Mouse (Mus musculus) forelimb bud, embryonic 11.5 days (tissue): ENCODE data around the gene Pnp.
"Not testable (repeated sequence)": the region's sequence is repeated elsewhere in the genome, so short reads cannot be mapped to it uniquely, and the experiment has no call there.

ENCODE experiments used
- DNase-seq: peaks from one replicate; pipeline ENCODE4 v3.0.0-alpha.2; 2012; ENCODE audit warnings: low read depth, low spot score

The Pnp gene

DNA sequence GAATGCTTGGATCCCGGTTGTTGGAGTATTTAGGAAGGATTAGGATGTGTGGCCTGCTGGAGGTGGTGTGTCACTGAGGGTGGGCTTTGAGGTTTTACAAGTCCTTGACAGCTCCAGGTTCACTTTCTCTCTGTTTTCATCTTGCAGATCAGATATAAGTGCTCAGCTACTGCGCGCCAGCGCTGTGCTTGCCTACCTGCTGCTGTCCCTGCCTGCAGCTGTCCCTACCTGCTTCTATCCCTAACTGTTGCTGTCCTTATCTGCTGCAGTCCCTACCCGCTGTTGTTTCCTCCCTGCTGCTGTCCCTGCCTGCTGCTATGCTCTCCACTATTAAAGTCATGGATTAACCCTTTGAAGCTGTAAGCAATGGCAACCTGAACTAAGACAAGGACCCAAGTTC, 44.1 kb downstream of the Pnp start:
- no peak for DNase-seq

DNA sequence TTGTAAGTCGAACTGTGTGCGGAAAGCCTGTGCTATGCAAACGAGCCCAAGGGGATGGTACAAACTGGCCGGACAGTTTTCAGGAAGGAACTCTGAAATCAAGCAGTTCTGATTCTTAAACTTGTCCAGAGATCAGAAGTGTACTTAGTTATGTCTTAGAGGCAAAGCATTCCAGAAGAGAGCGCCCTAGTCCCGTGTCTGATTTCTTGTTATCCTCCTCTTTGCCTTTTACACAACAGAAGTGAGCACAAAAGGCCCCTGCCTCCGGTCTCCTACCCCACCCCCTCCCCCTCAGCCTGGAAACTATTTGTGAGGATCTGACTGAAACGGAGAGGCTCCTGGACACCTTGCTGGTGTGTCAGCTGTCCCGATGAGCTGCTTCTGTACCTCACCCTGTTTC, 45.8 kb downstream of the Pnp start:
- DNase-seq: no peak

DNA sequence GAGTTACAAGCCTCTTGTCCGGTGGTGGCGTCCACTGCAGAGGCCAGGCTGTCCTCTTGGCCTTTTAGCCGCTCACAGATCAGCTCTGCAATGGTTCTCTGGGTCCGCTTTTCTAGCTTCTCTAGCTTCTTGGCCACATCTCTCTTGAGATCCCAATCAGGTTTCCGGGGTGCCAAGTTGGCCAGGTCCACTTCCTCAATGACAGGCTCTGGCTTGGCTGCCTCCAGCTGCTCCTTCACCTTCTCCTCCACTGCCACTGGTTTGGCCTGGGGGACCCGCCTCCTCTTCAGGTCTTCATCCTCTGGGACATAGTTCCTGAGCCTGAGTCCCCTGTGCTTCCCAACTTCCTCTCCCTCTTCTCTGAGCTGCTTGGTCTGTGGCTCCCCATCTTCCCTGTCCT, 47.6 kb downstream of the Pnp start:
- DNase-seq: not testable (repeated sequence)

DNA sequence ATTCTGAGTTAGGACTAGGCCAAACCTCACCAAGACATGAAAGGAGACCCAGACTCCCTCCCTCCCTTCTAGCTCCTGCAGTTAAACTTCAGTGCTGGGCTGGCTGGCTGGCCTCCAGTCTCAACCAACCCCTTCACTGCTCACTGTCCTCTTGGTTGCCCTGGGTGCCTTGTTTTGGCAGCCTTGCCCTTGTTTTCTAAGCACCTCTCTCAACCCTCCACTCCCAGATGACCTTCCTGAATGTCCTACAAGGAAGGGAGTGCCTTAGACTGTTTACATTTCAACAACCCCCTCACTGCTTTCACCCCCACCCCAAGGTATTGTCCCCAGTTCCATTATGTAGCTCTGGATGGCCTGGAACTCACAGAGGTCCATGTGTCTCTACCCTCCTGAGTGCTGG, 48.7 kb downstream of the Pnp start:
- DNase-seq: no peak

DNA sequence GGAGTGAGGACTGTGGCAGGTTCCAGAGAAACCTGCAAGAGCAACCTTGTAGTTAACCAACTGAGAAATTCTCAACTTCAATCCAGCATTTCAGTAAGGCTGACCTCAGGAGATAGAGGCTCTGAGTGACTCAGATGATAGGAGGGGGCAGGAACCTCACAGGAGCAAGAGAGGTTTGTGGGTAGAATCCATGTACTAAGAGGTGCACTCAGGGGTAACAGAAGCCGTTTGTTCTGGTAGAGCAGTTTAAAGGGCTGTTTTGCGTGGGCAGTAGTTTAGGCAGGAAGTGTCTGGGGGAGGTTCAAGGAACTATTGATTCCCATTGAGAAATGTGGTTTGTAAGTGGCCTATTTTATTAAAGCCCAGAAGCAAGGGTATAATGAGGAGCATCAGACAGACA, 50.3 kb downstream of the Pnp start:
- no peak for DNase-seq

DNA sequence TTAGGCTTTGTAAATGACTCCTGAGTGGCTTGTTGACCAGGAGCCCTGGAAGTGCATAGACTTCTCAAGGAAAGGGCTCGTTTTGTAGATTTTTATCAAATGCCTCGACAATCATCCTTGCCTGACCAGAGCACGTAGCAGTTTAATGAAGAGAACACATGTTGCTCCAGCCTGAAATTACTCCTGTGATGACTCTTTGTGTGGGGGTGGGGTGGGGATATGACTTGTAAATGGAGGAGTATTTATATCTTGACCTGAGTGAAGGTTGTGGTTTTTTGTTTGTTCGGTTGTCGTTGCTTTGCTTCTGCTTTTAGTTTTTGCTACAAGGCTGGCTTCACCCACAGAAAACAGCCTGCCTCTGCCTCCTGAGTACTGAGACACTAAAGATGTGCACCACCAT, 51.0 kb downstream of the Pnp start:
- no peak for DNase-seq

DNA sequence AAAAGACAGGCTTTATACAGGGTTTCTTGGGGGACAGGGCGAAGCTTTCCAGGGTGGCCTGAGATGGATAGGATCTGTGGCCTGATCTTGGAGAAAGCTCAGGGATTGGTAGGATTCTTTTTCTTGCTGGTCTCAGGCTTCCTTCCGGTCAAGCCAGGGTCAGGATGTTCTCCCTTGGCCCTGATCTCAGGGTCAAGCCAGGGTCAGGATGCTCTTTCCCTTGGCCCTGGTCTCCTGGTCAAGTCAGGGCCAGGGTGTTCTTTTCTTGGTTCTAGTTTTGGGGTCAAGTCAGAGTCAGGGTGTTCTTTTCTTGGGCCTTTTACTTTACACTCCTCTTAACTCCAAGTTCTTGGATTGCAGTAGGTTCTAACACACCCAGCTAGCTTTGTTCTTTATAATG, 56.8 kb downstream of the Pnp start:
- DNase-seq: no peak

DNA sequence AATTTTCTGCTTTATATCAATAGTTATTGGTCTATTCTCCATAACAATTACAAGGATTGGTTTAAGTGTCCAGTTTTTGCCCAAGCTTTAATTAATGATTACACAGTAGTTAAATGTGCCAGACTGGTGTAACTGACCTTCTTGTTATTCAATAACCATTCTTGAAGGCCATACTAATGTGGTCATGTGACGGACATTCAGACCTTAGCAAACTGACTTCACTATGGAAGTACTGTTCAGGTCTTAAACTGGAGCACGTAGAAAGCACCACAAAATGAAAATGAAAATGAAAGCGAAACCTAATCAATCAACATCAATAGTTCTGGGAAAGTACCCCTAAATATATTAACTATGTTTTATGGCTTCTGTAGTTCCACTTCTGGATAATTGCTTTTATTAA, 60.2 kb downstream of the Pnp start:
- DNase-seq: no peak

DNA sequence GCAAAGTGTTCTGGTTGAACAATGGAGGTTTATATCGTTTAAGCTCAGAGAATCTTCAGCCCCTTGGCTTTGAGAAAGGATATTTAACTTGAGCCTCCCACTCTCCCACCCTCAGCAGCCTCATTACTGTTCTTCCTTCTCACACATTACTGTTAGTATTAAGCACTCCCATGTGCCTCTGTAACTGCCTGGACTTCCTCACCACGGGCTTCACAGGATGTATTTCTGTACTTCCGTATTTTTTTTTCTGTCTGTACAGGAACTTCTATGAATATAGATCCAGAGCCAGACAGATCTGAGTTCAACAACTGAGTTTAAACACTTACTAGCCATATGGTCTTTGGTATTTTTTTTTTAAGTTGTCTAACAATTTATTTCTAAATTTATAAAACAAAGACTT, 66.2 kb downstream of the Pnp start:
- no peak for DNase-seq

DNA sequence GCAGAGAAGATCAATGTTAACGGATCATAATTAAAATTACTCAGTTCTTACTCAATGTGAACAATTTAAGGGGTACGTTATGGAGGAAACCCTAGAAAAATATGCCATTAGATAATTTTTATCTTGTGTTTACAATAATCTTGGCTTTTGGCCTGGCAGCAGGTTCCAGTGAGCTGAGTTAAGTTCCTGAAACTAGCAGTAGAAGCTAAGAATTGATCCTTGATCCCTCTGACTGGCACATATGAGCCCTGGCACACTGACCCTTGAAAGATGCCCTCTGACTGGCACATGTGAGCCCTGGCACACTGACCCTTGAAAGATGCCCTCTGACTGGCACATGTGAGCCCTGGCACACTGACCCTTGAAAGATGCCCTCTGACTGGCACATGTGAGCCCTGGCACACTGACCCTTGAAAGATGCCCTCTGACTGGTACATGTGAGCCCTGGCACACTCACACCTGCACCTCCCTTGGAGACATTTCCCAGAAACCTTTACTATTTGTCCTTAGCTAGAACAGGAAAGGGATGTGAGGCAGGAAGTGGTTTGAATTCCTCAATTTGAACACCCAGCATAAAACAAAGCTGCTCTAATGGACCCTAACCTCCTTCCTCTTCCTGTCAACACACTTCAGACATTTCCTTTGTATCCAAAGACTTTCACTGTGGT, 67.3 kb downstream of the Pnp start:
- no peak for DNase-seq

DNA sequence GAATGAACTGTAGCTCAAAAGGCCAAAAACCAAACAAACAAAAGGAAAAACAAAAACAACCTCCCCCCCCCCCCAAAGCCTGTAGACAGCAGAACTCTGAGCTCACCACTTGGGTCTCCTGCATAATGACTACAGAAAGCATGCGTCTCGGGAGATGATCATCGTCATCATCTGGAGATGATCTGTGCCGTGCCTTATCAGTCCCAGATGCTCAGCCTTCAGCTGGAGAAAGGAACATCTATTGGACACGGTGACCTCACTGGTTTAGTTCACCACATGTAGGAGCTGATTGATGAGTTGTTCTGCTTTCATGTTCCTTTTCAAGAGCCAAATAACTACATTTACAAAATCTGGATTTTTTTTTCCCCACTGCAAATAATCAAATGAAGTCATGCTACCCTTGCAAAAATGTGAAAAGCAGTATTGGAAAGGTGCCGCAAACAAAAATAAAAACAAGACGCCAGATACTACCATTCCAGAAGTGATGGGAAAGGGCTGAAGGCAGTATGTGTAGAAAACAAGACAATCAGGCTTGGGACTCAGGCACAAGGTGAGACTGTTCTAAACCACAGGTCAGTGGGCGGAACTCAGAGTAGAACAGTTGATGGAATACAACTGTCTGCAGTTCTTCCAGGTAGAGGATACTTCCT, 76.4 kb downstream of the Pnp start, which contains the start of gene Rnase10:
Rnase10 (plus strand) TSS at position 600 of the 650 bp plus-strand sequence.
- no peak for DNase-seq

DNA sequence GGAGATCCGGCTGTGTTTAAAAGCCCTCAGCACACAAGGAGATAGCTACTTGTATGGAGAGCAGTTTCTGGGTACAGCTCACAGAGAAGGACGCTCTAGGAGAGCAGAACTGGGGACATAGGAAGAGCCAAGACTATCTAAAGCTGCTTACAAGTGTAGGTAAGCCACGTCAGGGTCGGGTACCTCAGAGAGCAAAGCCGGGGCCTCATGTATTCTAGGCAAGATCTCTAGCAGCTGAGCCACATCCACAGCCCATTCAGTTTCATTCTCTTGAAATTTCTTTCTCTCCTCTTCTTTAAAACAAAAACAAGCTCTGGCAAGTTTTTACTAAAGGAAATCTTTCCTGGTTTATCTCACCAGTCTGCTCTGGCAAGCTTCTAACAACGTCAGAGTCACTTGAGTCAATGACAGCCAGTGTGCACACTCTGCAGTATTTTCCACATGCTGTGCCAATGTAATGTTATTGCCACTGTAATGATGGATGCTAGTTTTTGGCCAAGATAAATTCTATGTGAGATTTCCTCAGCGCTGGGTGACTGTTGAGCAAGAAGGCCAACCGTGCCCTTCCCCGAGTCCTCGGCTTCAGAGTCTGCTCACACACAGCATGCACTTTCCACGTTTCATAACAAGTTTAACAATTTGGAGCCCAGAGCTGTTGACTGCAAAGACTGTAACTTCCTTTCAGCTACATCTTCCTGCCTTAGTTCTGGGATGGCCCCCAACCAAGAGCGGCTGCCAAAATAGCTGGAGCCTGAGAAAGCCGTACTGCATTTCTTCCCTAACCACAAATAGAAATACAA, 77.2 kb downstream of the Pnp start:
- DNase-seq: no peak

DNA sequence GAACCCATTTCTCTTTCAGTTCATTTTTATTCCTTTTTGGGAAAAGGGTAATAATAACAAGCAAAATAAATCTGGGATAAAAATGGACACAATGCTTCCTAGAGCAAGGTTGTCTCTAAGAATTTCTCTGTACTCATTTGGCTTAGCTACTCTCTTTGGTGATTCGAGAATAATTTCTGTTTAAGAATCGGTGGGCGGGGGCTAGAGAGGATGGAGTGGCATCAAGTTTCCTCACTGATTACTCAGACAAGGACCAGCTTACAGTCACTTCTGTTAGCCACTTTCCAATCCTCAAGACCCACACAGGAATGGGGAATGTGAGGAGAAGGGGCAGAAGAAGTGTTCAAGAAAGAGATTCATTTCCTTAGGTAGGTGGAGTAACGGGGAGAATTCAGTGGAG, 77.9 kb downstream of the Pnp start:
- no peak for DNase-seq

DNA sequence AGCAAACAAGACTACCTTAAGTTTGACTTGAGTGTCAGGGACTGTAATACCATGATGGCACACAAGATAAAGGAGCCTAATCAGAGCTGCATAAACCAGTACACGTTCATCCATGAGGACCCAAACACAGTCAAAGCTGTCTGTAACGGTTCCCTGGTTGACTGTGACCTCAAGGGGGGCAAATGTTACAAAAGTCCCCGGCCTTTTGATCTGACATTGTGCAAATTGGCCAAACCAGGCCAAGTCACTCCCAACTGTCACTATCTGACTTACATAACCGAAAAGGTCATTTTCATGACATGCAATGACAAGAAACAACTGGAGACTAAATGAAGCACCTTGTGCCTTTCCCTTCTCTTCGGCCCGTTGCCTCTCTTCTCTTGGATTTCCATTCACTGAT, 78.7 kb downstream of the Pnp start:
- DNase-seq: no peak

DNA sequence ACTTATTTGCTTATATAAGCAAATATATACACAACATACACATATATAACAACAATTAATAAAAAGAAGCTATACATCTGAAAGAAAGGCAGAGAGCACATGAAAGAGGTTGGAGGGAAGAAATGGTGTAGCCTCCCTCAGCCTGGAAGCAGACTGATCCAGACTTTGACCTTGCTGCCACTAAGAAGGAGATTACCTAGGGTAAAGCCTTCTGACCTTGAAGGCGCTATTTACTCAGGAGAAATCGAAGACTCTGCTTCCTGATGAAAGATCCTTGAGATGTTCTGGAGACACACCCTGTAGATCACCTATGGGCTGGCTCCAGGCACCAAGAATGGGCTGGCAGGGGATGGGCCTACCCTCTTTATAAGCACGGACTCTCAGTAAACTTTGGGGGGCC, 83.8 kb downstream of the Pnp start:
- DNase-seq: not testable (repeated sequence)
